7 mouse cellular contexts compared by ENCODE assay signal in the genomic region with DNA sequence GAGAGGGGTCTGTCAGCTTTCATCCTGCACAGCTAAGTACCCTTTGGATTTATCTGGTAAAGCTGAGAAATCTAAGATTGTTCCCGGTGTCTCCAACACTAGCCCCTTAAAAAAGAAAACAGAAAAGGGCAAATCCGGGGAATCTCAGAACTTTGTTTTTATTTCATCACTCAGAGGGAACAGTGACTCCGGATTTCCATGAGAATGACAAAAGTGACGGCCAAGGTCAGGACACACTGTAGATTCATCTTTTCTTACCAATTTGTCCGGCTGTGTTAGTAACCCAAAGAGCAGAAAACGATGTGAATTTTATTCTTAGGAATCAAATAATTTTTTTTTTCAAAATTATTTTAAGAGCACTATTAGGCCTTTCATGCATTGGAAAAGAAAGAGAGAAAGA. TPM values are rescaled to one million over a fixed set of nuclear protein-coding genes. Genes with fewer than 3 reads are reported as not detected.
DNase-seq lines count a peak whose midpoint lies in the region; ATAC-seq lines count a peak whose summit lies in the region.

No protein-coding gene starts in this region.

- peaks cover 17% of the 10 kb centered on the region for H3K4me1 ChIP-seq in kidney, embryonic 16.5 days (ENCODE audit: insufficient read depth, low read length)
- H3K4me1 ChIP-seq in heart, embryonic 16.5 days (ENCODE audit: control insufficient read depth, insufficient read depth, low read length), result peaks cover 18% of the 10 kb centered on the region
- H3K4me1 ChIP-seq in midbrain, embryonic 13.5 days (replicated peaks), result peaks cover 13% of the 10 kb centered on the region

- H3K9ac ChIP-seq in kidney, embryonic 16.5 days (replicated peaks; ENCODE audit: low read length), result no peak overlapping the region
- no peak overlapping the region; the same call in 1 of the 2 replicates for H3K9ac ChIP-seq in heart, embryonic 16.5 days (ENCODE audit: low read length)
- no peak overlapping the region for H3K9ac ChIP-seq in midbrain, embryonic 13.5 days (replicated peaks)

- H3K4me3 ChIP-seq in kidney, embryonic 16.5 days (ENCODE audit: low read length), result no peak overlapping the region
- H3K4me3 ChIP-seq in heart, embryonic 16.5 days (ENCODE audit: low read length), result no peak overlapping the region
- H3K4me3 ChIP-seq in midbrain, embryonic 13.5 days (replicated peaks), result no peak overlapping the region

- no peaks in the 10 kb centered on the region for H3K9me3 ChIP-seq in kidney, embryonic 16.5 days (ENCODE audit: low read length)
- no peaks in the 10 kb centered on the region for H3K9me3 ChIP-seq in heart, embryonic 16.5 days (replicated peaks; ENCODE audit: control insufficient read depth, low read length)
- no peaks in the 10 kb centered on the region for H3K9me3 ChIP-seq in midbrain, embryonic 13.5 days

- peak overlapping the region; percentile 77; the same call in 1 of the 2 replicates for H3K4me2 ChIP-seq in kidney, embryonic 16.5 days (replicated peaks; ENCODE audit: low read depth, low read length)
- H3K4me2 ChIP-seq in heart, embryonic 16.5 days (ENCODE audit: low read depth, low read length), result peak overlapping the region; percentile 92; the same call in 1 of the 2 replicates
- H3K4me2 ChIP-seq in midbrain, embryonic 13.5 days (replicated peaks), result peak overlapping the region; percentile 70; the same call in 1 of the 2 replicates

- H3K36me3 ChIP-seq in kidney, embryonic 16.5 days (ENCODE audit: insufficient read depth, low read length), result no peaks in the 10 kb centered on the region
- H3K36me3 ChIP-seq in heart, embryonic 16.5 days (ENCODE audit: control insufficient read depth, insufficient read depth), result no peaks in the 10 kb centered on the region
- no peaks in the 10 kb centered on the region for H3K36me3 ChIP-seq in midbrain, embryonic 13.5 days

- peak overlapping the region; percentile 80; the same call in 1 of the 2 replicates for H3K27ac ChIP-seq in kidney, embryonic 16.5 days (ENCODE audit: low read length)
- peak overlapping the region; percentile 99 for H3K27ac ChIP-seq in heart, embryonic 16.5 days (ENCODE audit: low read length)
- 0 out of 2 replicates have a peak overlapping the region, but pooled peaks have one; percentile 75 for H3K27ac ChIP-seq in midbrain, embryonic 13.5 days

- no peak for ATAC-seq in kidney, embryonic 16.5 days (ENCODE audit: low FRiP score, low TSS enrichment)
- no peak for ATAC-seq in heart, embryonic 16.5 days (replicated peaks; ENCODE audit: extremely low read depth, insufficient read depth, low FRiP score)
- no peak for ATAC-seq in midbrain, embryonic 13.5 days

- DNase-seq in kidney, postnatal 14 days, result no peak
- DNase-seq in adrenal gland, postnatal 14 days, result peak; percentile 64
- DNase-seq in spleen, adult 12 weeks (ENCODE audit: low spot score), result no peak
- DNase-seq in B cell, adult 2 months, result no peak

- H3K27me3 ChIP-seq in kidney, embryonic 16.5 days (ENCODE audit: insufficient read depth, low read length), result no peaks in the 10 kb centered on the region
- H3K27me3 ChIP-seq in heart, embryonic 16.5 days (ENCODE audit: control insufficient read depth, insufficient read depth, low read length), result no peaks in the 10 kb centered on the region
- no peaks in the 10 kb centered on the region for H3K27me3 ChIP-seq in midbrain, embryonic 13.5 days

- WGBS in kidney, embryonic 16.5 days, result 42% methylated on average over 6 of the region's 6 CpGs
- 63% methylated on average over 6 of the region's 6 CpGs for WGBS in heart, embryonic 16.5 days
- 75% methylated on average over 6 of the region's 6 CpGs for WGBS in midbrain, embryonic 13.5 days

RNA-seq across cellular contexts. Expression of a gene that starts 30.5 kb away (rescaled TPM):
- polyA plus RNA-seq in kidney, embryonic 16.5 days (2015; fragmentation: Nextera tagmentation; extraction: Ambion mirVana), result 259 and 263 TPM in 2 replicates
- total RNA-seq in adrenal gland, postnatal 14 days (2021), result 419 and 430 TPM in 2 replicates
- 192 and 219 TPM in 2 replicates for polyA plus RNA-seq in heart, embryonic 16.5 days (2015; fragmentation: Nextera tagmentation; extraction: Ambion mirVana)
- polyA plus RNA-seq in midbrain, embryonic 13.5 days (2015; fragmentation: Nextera tagmentation; extraction: Ambion mirVana), result 293 and 372 TPM in 2 replicates

RNA-seq across cellular contexts. Expression of a gene that starts 37.8 kb away (rescaled TPM):
- polyA plus RNA-seq in kidney, embryonic 16.5 days (2015; fragmentation: Nextera tagmentation; extraction: Ambion mirVana), result 5.1 and 5.3 TPM in 2 replicates
- 2.9 and 3.4 TPM in 2 replicates for total RNA-seq in adrenal gland, postnatal 14 days (2021)
- 16.2 and 19.1 TPM in 2 replicates for polyA plus RNA-seq in heart, embryonic 16.5 days (2015; fragmentation: Nextera tagmentation; extraction: Ambion mirVana)
- 8.8 and 9.0 TPM in 2 replicates for polyA plus RNA-seq in midbrain, embryonic 13.5 days (2015; fragmentation: Nextera tagmentation; extraction: Ambion mirVana)

RNA-seq across cellular contexts. Expression of a gene that starts 49.2 kb away (rescaled TPM):
- polyA plus RNA-seq in kidney, embryonic 16.5 days (2015; fragmentation: Nextera tagmentation; extraction: Ambion mirVana), result 111 and 124 TPM in 2 replicates
- 88.1 and 107 TPM in 2 replicates for total RNA-seq in adrenal gland, postnatal 14 days (2021)
- polyA plus RNA-seq in heart, embryonic 16.5 days (2015; fragmentation: Nextera tagmentation; extraction: Ambion mirVana), result 268 and 273 TPM in 2 replicates
- 160 and 172 TPM in 2 replicates for polyA plus RNA-seq in midbrain, embryonic 13.5 days (2015; fragmentation: Nextera tagmentation; extraction: Ambion mirVana)
